ENCODE assay signal across 9 mouse cellular contexts in the genomic region with DNA sequence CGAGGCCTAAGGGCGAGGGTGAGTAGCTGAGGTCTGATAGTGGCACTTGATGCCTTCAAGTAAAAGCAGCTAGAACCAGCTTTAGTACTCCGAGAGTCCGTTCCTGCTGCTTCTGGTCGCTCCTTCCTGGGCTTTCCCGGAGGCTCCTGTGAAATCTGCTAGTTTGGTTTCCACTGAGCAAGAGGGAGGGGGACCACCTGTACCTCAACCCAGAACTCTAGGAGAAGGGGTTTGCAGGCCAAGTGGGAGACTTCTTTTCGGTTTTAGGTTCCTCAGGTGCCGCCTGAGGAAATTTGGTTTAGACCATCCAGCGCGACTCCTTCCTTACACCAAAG. TPM values are rescaled to one million over a fixed set of nuclear protein-coding genes. Genes with fewer than 3 reads are reported as not detected.
DNase-seq lines count a peak whose midpoint lies in the region; ATAC-seq and TF ChIP-seq lines count a peak whose summit lies in the region.
"Had no signal": no experiment of that assay in that cellular context is flagged by ENCODE, and none has a peak within 500 bp of the region (broad histone marks: within the 10 kb centered on the region; RNA-seq: fewer than 3 reads in every experiment).

No protein-coding gene starts in this region.

- no peak for ATAC-seq in hindbrain, embryonic 15.5 days (ENCODE audit: low FRiP score, low read depth)
- no peak for ATAC-seq in midbrain, embryonic 13.5 days

- peak overlapping the region; percentile 28 for H3K27ac ChIP-seq in kidney, adult 2 months (ENCODE audit: insufficient read depth, low read depth, low read length)
- peak overlapping the region; percentile 75 for H3K27ac ChIP-seq in brown adipose tissue, adult 24 weeks (replicated peaks; ENCODE audit: low read depth, low read length)
- peak overlapping the region; percentile 93 for H3K27ac ChIP-seq in hindbrain, embryonic 15.5 days (replicated peaks)
- H3K27ac ChIP-seq in midbrain, embryonic 13.5 days: peak overlapping the region; percentile 89

- no peaks in the 10 kb centered on the region for H3K9me3 ChIP-seq in hindbrain, embryonic 15.5 days
- H3K9me3 ChIP-seq in midbrain, embryonic 13.5 days: no peaks in the 10 kb centered on the region

- H3K9ac ChIP-seq in hindbrain, embryonic 15.5 days: peak overlapping the region; percentile 98
- peak overlapping the region; percentile 90 for H3K9ac ChIP-seq in midbrain, embryonic 13.5 days (replicated peaks)

- peaks cover 11% of the 10 kb centered on the region for H3K4me1 ChIP-seq in kidney, adult 2 months (ENCODE audit: control insufficient read depth, insufficient read depth, low read length)
- H3K4me1 ChIP-seq in brown adipose tissue, adult 24 weeks (ENCODE audit: control insufficient read depth, insufficient read depth, insufficient read length, low read length): peaks cover 12% of the 10 kb centered on the region
- H3K4me1 ChIP-seq in hindbrain, embryonic 15.5 days (replicated peaks): peaks cover 45% of the 10 kb centered on the region
- H3K4me1 ChIP-seq in midbrain, embryonic 13.5 days (replicated peaks): peaks cover 56% of the 10 kb centered on the region

- peak overlapping the region; percentile 56 for H3K4me3 ChIP-seq in kidney, adult 2 months (ENCODE audit: insufficient read depth, low read depth, low read length)
- peak overlapping the region; percentile 60 for H3K4me3 ChIP-seq in brown adipose tissue, adult 24 weeks (ENCODE audit: insufficient read depth, low read depth, low read length)
- peak overlapping the region; percentile 88 for H3K4me3 ChIP-seq in hindbrain, embryonic 15.5 days
- H3K4me3 ChIP-seq in midbrain, embryonic 13.5 days (replicated peaks): peak overlapping the region; percentile 83

- H3K4me2 ChIP-seq in hindbrain, embryonic 15.5 days: peak overlapping the region; percentile 81
- H3K4me2 ChIP-seq in midbrain, embryonic 13.5 days (replicated peaks): peak overlapping the region; percentile 80

- TF ChIP-seq POLR2A in kidney, adult 2 months (IDR thresholded peaks at IDR 0.05; ENCODE audit: low read depth, low read length): no peak

- no peaks in the 10 kb centered on the region for H3K27me3 ChIP-seq in kidney, adult 2 months (replicated peaks; ENCODE audit: control insufficient read depth, insufficient read depth, low read length)
- no peaks in the 10 kb centered on the region for H3K27me3 ChIP-seq in hindbrain, embryonic 15.5 days
- H3K27me3 ChIP-seq in midbrain, embryonic 13.5 days: no peaks in the 10 kb centered on the region
- H3K27me3 ChIP-seq: Patski had no signal

- no peak for TF ChIP-seq CTCF in kidney, adult 2 months (conservative IDR thresholded peaks at IDR 0.05; ENCODE audit: insufficient read depth, insufficient read length, low read depth, low read length)

- no peak for DNase-seq in kidney, adult 2 months
- no peak for DNase-seq in kidney, adult 9 months
- DNase-seq in MN1 (ENCODE audit: low spot score): no peak
- DNase-seq in thymus, postnatal 25 days: no peak
- no peak for DNase-seq in frontal cortex, adult 2 months (ENCODE audit: extremely low spot score in 1 of 2, low spot score in 1 of 2)

- no peaks in the 10 kb centered on the region for H3K36me3 ChIP-seq in kidney, adult 2 months (ENCODE audit: control insufficient read depth, insufficient read depth, low read length)
- H3K36me3 ChIP-seq in hindbrain, embryonic 15.5 days: peaks cover 18% of the 10 kb centered on the region
- peaks cover 27% of the 10 kb centered on the region for H3K36me3 ChIP-seq in midbrain, embryonic 13.5 days

- 5% methylated on average over 10 of the region's 10 CpGs for WGBS in kidney, adult 2 months
- 3% methylated on average over 10 of the region's 10 CpGs for WGBS in hindbrain, embryonic 15.5 days
- WGBS in midbrain, embryonic 13.5 days: 4% methylated on average over 10 of the region's 10 CpGs

RNA-seq across cellular contexts. Expression of gene Trim3, which starts 0.4 kb away (rescaled TPM):
- 43.9 and 62.0 TPM in 2 replicates for polyA plus RNA-seq in kidney, adult 2 months (2012; rRNA removed)
- 11.1 and 15.2 TPM in 2 replicates for polyA plus RNA-seq in brown adipose tissue, adult 24 weeks (2012; ENCODE audit: insufficient read depth, insufficient read length, missing spikeins)
- polyA plus RNA-seq in hindbrain, embryonic 15.5 days (2015; fragmentation: Nextera tagmentation; extraction: Ambion mirVana): 106 and 112 TPM in 2 replicates
- polyA plus RNA-seq in midbrain, embryonic 13.5 days (2015; fragmentation: Nextera tagmentation; extraction: Ambion mirVana): 65.4 and 74.5 TPM in 2 replicates
- polyA plus RNA-seq in frontal cortex, adult 2 months (2012; rRNA removed): 137 and 154 TPM in 2 replicates

RNA-seq across cellular contexts. Expression of gene Timm10b, which starts 6.1 kb away (rescaled TPM):
- polyA plus RNA-seq in kidney, adult 2 months (2012; rRNA removed): 108 and 115 TPM in 2 replicates
- 161 and 175 TPM in 2 replicates for polyA plus RNA-seq in brown adipose tissue, adult 24 weeks (2012; ENCODE audit: insufficient read depth, insufficient read length, missing spikeins)
- polyA plus RNA-seq in hindbrain, embryonic 15.5 days (2015; fragmentation: Nextera tagmentation; extraction: Ambion mirVana): 145 and 150 TPM in 2 replicates
- polyA plus RNA-seq in midbrain, embryonic 13.5 days (2015; fragmentation: Nextera tagmentation; extraction: Ambion mirVana): 146 and 151 TPM in 2 replicates
- polyA plus RNA-seq in frontal cortex, adult 2 months (2012; rRNA removed): 108 and 129 TPM in 2 replicates

RNA-seq across cellular contexts. Expression of gene Arfip2, which starts 6.4 kb away (rescaled TPM):
- 65.6 and 67.0 TPM in 2 replicates for polyA plus RNA-seq in kidney, adult 2 months (2012; rRNA removed)
- polyA plus RNA-seq in brown adipose tissue, adult 24 weeks (2012; ENCODE audit: insufficient read depth, insufficient read length, missing spikeins): 25.8 and 26.9 TPM in 2 replicates
- polyA plus RNA-seq in hindbrain, embryonic 15.5 days (2015; fragmentation: Nextera tagmentation; extraction: Ambion mirVana): 81.8 and 92.0 TPM in 2 replicates
- 75.6 and 79.9 TPM in 2 replicates for polyA plus RNA-seq in midbrain, embryonic 13.5 days (2015; fragmentation: Nextera tagmentation; extraction: Ambion mirVana)
- polyA plus RNA-seq in frontal cortex, adult 2 months (2012; rRNA removed): 107 and 127 TPM in 2 replicates

RNA-seq across cellular contexts. Expression of gene Gm45799, which starts 6.6 kb away (rescaled TPM):
- 216 and 222 TPM in 2 replicates for polyA plus RNA-seq in kidney, adult 2 months (2012; rRNA removed)
- polyA plus RNA-seq in brown adipose tissue, adult 24 weeks (2012; ENCODE audit: insufficient read depth, insufficient read length, missing spikeins): 3.1 and 6.7 TPM in 2 replicates
- 18.2 and 18.7 TPM in 2 replicates for polyA plus RNA-seq in hindbrain, embryonic 15.5 days (2015; fragmentation: Nextera tagmentation; extraction: Ambion mirVana)
- polyA plus RNA-seq in midbrain, embryonic 13.5 days (2015; fragmentation: Nextera tagmentation; extraction: Ambion mirVana): 14.7 and 15.1 TPM in 2 replicates
- polyA plus RNA-seq in frontal cortex, adult 2 months (2012; rRNA removed): 50.7 and 53.2 TPM in 2 replicates

RNA-seq across cellular contexts. Expression of gene Dnhd1, which starts 16.9 kb away (rescaled TPM):
- polyA plus RNA-seq in kidney, adult 2 months (2012; rRNA removed): 2.3 and 2.8 TPM in 2 replicates
- polyA plus RNA-seq in brown adipose tissue, adult 24 weeks (2012; ENCODE audit: insufficient read depth, insufficient read length, missing spikeins): 1.6 and 1.9 TPM in 2 replicates
- 1.1 and 1.3 TPM in 2 replicates for polyA plus RNA-seq in hindbrain, embryonic 15.5 days (2015; fragmentation: Nextera tagmentation; extraction: Ambion mirVana)
- polyA plus RNA-seq in midbrain, embryonic 13.5 days (2015; fragmentation: Nextera tagmentation; extraction: Ambion mirVana): 1.7 and 2.5 TPM in 2 replicates
- polyA plus RNA-seq in frontal cortex, adult 2 months (2012; rRNA removed): 6.9 and 11.5 TPM in 2 replicates

Comparison
In these comparisons a context has a peak if more than half of its experiments do, and no peak if none do; other contexts are left out.
1. H3K27ac ChIP-seq: peak in every context shown above with its lines; median percentile 93 in hindbrain, embryonic 15.5 days; 89 in midbrain, embryonic 13.5 days; 75 in brown adipose tissue, adult 24 weeks; 28 in kidney, adult 2 months.